Mouse (Mus musculus): ENCODE measurements around the gene Enpp1. TPM values are rescaled to one million over a fixed set of nuclear protein-coding genes. Genes with fewer than 3 reads are reported as not detected.

Enpp1 gene
- polyA plus RNA-seq, 1 experiment: 0.78 TPM

DNA sequence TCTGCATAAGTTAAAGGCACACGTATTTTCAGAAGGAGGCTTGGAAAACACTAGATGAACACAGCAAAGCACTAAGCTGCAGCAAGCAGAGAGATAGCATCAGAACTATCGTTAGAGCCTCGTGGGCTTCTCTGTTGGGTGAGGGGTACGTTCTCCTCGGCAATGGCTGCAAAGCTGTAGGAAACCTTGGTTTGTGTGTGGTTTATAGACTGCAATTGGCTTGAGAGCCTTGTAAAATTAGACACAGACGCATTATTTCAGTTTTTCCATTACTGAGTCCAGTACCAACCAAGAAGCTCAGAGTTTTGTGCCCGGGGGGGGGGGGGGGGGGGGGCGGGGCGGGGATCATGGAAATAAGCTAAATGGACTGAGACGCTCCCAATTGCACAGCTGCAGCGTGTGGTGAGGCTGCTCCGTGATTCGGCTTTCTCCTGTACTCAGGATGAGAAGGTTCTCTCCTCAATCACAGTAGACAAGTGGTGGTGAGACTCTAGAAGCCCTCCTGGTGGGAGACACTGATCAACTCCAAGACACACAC, 31.1 kb upstream of the Enpp1 start:
- no peak overlapping the region for H3K4me3 ChIP-seq (ENCODE audit: low read depth, low read length)
- TF ChIP-seq CTCF (IDR thresholded peaks at IDR 0.05; ENCODE audit: low read depth, low read length) (no peak), EP300 (IDR thresholded peaks at IDR 0.05; ENCODE audit: insufficient read depth, low read depth, low read length) (no peak), POLR2A (IDR thresholded peaks at IDR 0.05; ENCODE audit: insufficient read depth, low read length) (no peak)
- no peaks in the 10 kb centered on the region for H3K4me1 ChIP-seq (ENCODE audit: control insufficient read depth, insufficient read depth, low read length)
- no peak overlapping the region for H3K27ac ChIP-seq (ENCODE audit: insufficient read depth, low read length)
- H3K9me3 ChIP-seq (replicated peaks; ENCODE audit: control insufficient read depth, insufficient read depth, low read length, poor library complexity, severe bottlenecking): no peaks in the 10 kb centered on the region
- H3K9ac ChIP-seq (ENCODE audit: low read depth, poor library complexity, severe bottlenecking): no peak overlapping the region
- no peaks in the 10 kb centered on the region for H3K27me3 ChIP-seq (ENCODE audit: control insufficient read depth, insufficient read depth, low read length, poor library complexity, severe bottlenecking)
- H3K36me3 ChIP-seq (ENCODE audit: control insufficient read depth, insufficient read depth, low read length, poor library complexity, severe bottlenecking): no peaks in the 10 kb centered on the region

DNA sequence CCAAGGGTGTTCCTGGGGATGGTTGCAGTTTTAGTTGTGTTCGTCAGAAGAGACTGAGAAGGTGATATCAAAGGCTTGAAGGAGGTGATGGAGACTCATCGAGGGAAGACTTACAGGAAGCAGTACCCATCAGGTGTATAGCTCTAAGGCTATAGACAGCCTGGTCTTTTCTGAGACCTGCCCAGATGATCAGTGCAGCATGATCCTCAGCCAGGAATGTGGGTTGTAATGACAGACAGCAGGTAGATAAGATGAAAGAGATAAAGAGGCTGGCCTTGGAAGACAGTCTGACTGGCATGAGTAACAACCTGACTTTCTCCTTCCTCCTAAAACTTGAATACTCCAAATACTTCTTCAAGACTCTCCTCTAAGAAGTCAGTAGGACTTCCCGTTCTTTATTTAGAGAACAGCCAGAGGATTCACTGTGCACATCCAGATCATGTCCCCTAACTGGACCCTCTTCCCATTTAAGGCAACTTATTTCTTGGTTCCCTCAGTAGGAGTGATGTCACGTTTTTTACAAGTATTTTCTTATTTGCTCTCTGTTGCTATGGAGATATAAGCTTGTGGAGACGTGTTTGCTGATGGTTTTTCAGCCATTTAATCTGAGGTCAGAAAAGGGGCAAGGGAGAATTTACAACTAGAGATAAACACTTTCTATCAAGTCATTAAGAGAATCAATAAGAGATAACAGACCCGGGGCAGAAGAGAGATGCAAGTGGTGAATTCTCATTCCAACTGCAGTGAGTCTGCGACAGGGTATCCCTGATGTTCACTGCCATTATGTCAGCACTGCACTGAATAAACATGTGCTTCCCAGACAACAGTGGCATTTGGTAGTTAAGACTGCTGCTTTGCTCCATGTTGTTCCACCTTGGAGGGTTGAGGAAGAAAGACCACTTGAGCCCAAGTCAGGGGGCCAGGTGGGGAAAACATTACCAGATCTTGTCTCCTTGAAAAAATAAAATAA, 29.6 kb upstream of the Enpp1 start:
- no peak overlapping the region for H3K4me3 ChIP-seq (ENCODE audit: low read depth, low read length)
- no peaks in the 10 kb centered on the region for H3K9me3 ChIP-seq (replicated peaks; ENCODE audit: control insufficient read depth, insufficient read depth, low read length, poor library complexity, severe bottlenecking)
- H3K4me1 ChIP-seq (ENCODE audit: control insufficient read depth, insufficient read depth, low read length): no peaks in the 10 kb centered on the region
- no peak for TF ChIP-seq POLR2A (IDR thresholded peaks at IDR 0.05; ENCODE audit: insufficient read depth, low read length)
- no peaks in the 10 kb centered on the region for H3K36me3 ChIP-seq (ENCODE audit: control insufficient read depth, insufficient read depth, low read length, poor library complexity, severe bottlenecking)
- no peaks in the 10 kb centered on the region for H3K27me3 ChIP-seq (ENCODE audit: control insufficient read depth, insufficient read depth, low read length, poor library complexity, severe bottlenecking)
- no peak overlapping the region for H3K9ac ChIP-seq (ENCODE audit: low read depth, poor library complexity, severe bottlenecking)
- H3K27ac ChIP-seq (ENCODE audit: insufficient read depth, low read length): no peak overlapping the region

DNA sequence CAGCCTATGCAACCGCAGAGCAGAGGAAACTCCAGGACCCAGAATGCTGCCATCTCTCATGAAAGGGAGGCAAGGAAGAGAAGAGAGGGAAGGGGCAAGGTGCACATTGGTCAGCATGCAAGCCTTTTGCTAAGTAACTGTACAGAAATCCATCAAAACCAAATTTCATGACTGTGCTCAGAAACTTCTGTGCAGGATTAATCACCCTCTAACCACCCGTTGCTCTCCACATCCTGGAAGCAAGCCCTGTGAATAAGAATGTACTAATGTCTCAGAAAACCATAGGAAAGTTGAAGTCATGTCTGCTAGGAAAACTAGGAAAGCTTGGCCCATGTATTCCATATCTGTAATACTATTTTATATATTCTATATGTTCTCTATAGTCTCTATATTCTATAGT, 27.2 kb upstream of the Enpp1 start:
- H3K9ac ChIP-seq (ENCODE audit: low read depth, poor library complexity, severe bottlenecking): no peak overlapping the region
- no peaks in the 10 kb centered on the region for H3K4me1 ChIP-seq (ENCODE audit: control insufficient read depth, insufficient read depth, low read length)
- TF ChIP-seq POLR2A (IDR thresholded peaks at IDR 0.05; ENCODE audit: insufficient read depth, low read length) (no peak), EP300 (IDR thresholded peaks at IDR 0.05; ENCODE audit: insufficient read depth, low read depth, low read length) (no peak), CTCF (IDR thresholded peaks at IDR 0.05; ENCODE audit: low read depth, low read length) (no peak)
- no peaks in the 10 kb centered on the region for H3K27me3 ChIP-seq (ENCODE audit: control insufficient read depth, insufficient read depth, low read length, poor library complexity, severe bottlenecking)
- H3K27ac ChIP-seq (ENCODE audit: insufficient read depth, low read length): no peak overlapping the region
- 0 out of 2 replicates have a peak, but pooled peaks cover 3% of the 10 kb centered on the region for H3K9me3 ChIP-seq (replicated peaks; ENCODE audit: control insufficient read depth, insufficient read depth, low read length, poor library complexity, severe bottlenecking)
- H3K36me3 ChIP-seq (ENCODE audit: control insufficient read depth, insufficient read depth, low read length, poor library complexity, severe bottlenecking): no peaks in the 10 kb centered on the region
- no peak overlapping the region for H3K4me3 ChIP-seq (ENCODE audit: low read depth, low read length)

DNA sequence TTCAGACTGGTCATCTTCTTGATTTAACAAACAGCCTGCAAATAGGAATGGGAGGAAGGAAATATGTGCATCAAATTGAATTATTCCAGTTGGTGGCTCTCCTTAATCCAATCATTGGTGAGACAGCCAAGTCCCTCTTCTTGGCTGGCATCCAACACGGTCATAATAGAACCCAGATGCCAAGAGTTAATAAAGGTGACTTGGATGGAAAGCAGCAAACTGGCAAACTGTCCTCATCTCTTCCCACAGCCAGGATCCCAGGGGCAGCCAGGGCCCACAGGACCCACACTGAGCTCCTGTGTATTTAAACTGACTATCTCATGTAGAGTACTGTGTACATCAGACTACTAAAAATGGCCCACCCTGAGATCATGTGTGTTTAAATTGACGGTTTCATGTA, 26.5 kb upstream of the Enpp1 start:
- H3K9ac ChIP-seq (ENCODE audit: low read depth, poor library complexity, severe bottlenecking): no peak overlapping the region
- TF ChIP-seq POLR2A (IDR thresholded peaks at IDR 0.05; ENCODE audit: insufficient read depth, low read length) (no peak), CTCF (IDR thresholded peaks at IDR 0.05; ENCODE audit: low read depth, low read length) (no peak), EP300 (IDR thresholded peaks at IDR 0.05; ENCODE audit: insufficient read depth, low read depth, low read length) (no peak)
- H3K9me3 ChIP-seq (replicated peaks; ENCODE audit: control insufficient read depth, insufficient read depth, low read length, poor library complexity, severe bottlenecking): 0 out of 2 replicates have a peak, but pooled peaks cover 3% of the 10 kb centered on the region
- no peak overlapping the region for H3K27ac ChIP-seq (ENCODE audit: insufficient read depth, low read length)
- no peaks in the 10 kb centered on the region for H3K4me1 ChIP-seq (ENCODE audit: control insufficient read depth, insufficient read depth, low read length)
- H3K4me3 ChIP-seq (ENCODE audit: low read depth, low read length): no peak overlapping the region
- no peaks in the 10 kb centered on the region for H3K36me3 ChIP-seq (ENCODE audit: control insufficient read depth, insufficient read depth, low read length, poor library complexity, severe bottlenecking)
- no peaks in the 10 kb centered on the region for H3K27me3 ChIP-seq (ENCODE audit: control insufficient read depth, insufficient read depth, low read length, poor library complexity, severe bottlenecking)

DNA sequence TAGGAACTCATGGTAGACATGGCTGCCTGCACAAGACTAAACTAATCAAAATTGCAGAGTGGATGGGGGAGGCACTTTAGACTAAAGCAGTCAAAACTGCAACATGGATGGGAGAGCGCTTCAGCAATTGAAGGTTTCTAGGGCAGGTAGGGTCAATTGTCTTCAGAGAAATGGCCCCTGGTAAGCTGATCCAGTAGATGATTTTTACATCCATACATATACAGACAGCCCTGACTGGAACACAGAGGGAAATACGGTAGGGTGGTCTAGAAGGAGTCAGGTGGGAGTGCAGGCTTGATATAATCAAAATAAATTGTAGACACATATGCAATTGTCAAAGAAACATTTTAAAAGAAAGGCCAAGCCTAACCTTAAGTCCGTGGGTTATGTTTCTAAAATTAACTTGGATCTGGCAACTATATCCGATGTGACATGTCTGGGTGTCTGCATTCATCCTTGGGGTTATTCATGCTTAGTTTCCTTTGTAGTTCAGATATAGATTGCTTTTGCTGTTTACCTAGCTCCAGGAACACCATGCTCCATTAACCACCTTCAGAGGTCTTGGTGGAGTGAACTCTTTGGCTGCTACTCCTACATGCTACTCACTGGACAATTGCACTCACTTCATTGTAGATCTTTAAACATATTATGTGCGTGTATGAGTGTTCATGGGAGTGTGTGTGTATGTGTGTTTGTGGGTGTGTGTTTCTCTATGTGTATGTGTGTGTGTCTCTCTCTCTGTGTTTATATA, 23.2 kb upstream of the Enpp1 start:
- TF ChIP-seq EP300 (IDR thresholded peaks at IDR 0.05; ENCODE audit: insufficient read depth, low read depth, low read length): no peak
- no peak for TF ChIP-seq POLR2A (IDR thresholded peaks at IDR 0.05; ENCODE audit: insufficient read depth, low read length)
- TF ChIP-seq CTCF (IDR thresholded peaks at IDR 0.05; ENCODE audit: low read depth, low read length): no peak
- no peak overlapping the region for H3K27ac ChIP-seq (ENCODE audit: insufficient read depth, low read length)
- H3K36me3 ChIP-seq (ENCODE audit: control insufficient read depth, insufficient read depth, low read length, poor library complexity, severe bottlenecking): no peaks in the 10 kb centered on the region
- H3K4me3 ChIP-seq (ENCODE audit: low read depth, low read length): no peak overlapping the region
- 0 out of 2 replicates have a peak, but pooled peaks cover 3% of the 10 kb centered on the region for H3K9me3 ChIP-seq (replicated peaks; ENCODE audit: control insufficient read depth, insufficient read depth, low read length, poor library complexity, severe bottlenecking)
- H3K9ac ChIP-seq (ENCODE audit: low read depth, poor library complexity, severe bottlenecking): no peak overlapping the region
- no peaks in the 10 kb centered on the region for H3K4me1 ChIP-seq (ENCODE audit: control insufficient read depth, insufficient read depth, low read length)
- no peaks in the 10 kb centered on the region for H3K27me3 ChIP-seq (ENCODE audit: control insufficient read depth, insufficient read depth, low read length, poor library complexity, severe bottlenecking)

All from ES-Bruce4 (cell line).